Mouse (Mus musculus) liver, embryonic 16.5 days (tissue): ENCODE data around the gene Surf1. TPM values are rescaled to one million over a fixed set of nuclear protein-coding genes. Genes with fewer than 3 reads are reported as not detected.
A peak's percentile ranks its signal among the peaks of the same experiment; 100 is the strongest.

Experiments
- ATAC-seq: fragments of 200-750 bp; cut with Nextera tagmentation; 2 replicates; pipeline ENCODE4 v1.8.0; 2017; ENCODE audit warnings: low read depth, mild to moderate bottlenecking, moderate number of reproducible peaks, moderate library complexity
- H3K27ac ChIP-seq: fragments of 300-500 bp; sonication (generic); 2 replicates; pipeline ENCODE4 v1.5.1; 2014; ENCODE audit warnings: mild to moderate bottlenecking, low read length
- H3K27me3 ChIP-seq: fragments of 300-500 bp; sonication (generic); 2 replicates; pipeline ENCODE4 v1.6.1; 2014; ENCODE audit warnings: low read depth, low read length, mixed read lengths; ENCODE audit not compliant: control insufficient read depth, insufficient read depth
- H3K36me3 ChIP-seq: fragments of 300-500 bp; sonication (generic); 2 replicates; pipeline ENCODE4 v1.6.1; 2014; ENCODE audit warnings: mild to moderate bottlenecking; ENCODE audit not compliant: control insufficient read depth, insufficient read depth
- H3K4me1 ChIP-seq: fragments of 300-500 bp; sonication (generic); 2 replicates; pipeline ENCODE4 v1.6.1; 2014; ENCODE audit warnings: low read depth, low read length, mixed read lengths; ENCODE audit not compliant: control insufficient read depth
- H3K4me2 ChIP-seq: fragments of 300-500 bp; sonication (generic); 2 replicates; pipeline ENCODE4 v1.6.1; 2014; ENCODE audit warnings: low read depth, low read length, mixed read lengths
- H3K4me3 ChIP-seq: fragments of 300-500 bp; sonication (generic); 2 replicates; pipeline ENCODE4 v1.5.1; 2014; ENCODE audit warnings: low read depth, mild to moderate bottlenecking, low read length
- H3K9ac ChIP-seq: fragments of 300-500 bp; sonication (generic); 2 replicates; pipeline ENCODE4 v1.6.1; 2014; ENCODE audit warnings: low read depth, low read length
- H3K9me3 ChIP-seq: fragments of 300-500 bp; sonication (generic); replicated peaks from 2 replicates; pipeline ENCODE4 v1.6.1; 2016; ENCODE audit warnings: low read length; ENCODE audit not compliant: control insufficient read depth
- WGBS: fragments of 180-500 bp; shearing (Covaris S2); extraction: QIAGEN DNeasy Blood & Tissue Kit; methylation state at CpG from one replicate; pipeline ENCODE4 v1.1.7; 2014; ENCODE audit not compliant: insufficient replicate concordance; 5-methylcytosine and 5-hydroxymethylcytosine counted together
- polyA plus RNA-seq: library from polyadenylated mRNA; unstranded; fragments of >200 nt; fragmentation: Nextera tagmentation; extraction: Ambion mirVana; gene quantifications from 2 replicates; pipeline ENCODE4 v1.2.1, GENCODE M21; 2015

Surf1 gene
- polyA plus RNA-seq, 1 experiment from 2014 or later: 31.5 TPM

DNA sequence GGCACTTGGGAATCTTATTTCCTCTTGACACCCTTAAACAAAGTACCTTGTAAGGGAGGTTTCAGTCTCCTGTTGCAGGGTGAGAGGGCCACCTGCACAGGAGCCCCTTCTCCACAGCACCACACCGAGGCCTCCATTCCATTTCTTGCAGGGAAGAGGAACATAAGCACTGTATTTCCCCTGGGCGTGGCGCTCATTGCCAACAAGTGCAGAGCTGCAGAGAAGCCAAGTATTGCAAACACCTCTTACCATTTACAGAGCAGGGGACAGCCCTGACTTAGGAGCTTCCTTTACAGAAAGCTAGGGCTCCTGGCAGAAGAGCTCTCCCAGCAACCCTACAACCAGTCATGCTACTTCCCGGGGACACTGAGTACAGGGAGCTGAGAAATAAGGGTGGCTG lies 35.9 kb upstream of the Surf1 start:
- ATAC-seq: no peak
- H3K4me1 ChIP-seq: no peaks in the 10 kb centered on the region
- H3K4me3 ChIP-seq: no peak overlapping the region
- H3K9me3 ChIP-seq: no peaks in the 10 kb centered on the region
- H3K27me3 ChIP-seq: no peaks in the 10 kb centered on the region
- H3K27ac ChIP-seq: no peak overlapping the region
- H3K36me3 ChIP-seq: peaks cover 18% of the 10 kb centered on the region
- WGBS: 78% methylated on average over 4 of the region's 4 CpGs
- H3K9ac ChIP-seq: no peak overlapping the region
- no peak overlapping the region for H3K4me2 ChIP-seq

DNA sequence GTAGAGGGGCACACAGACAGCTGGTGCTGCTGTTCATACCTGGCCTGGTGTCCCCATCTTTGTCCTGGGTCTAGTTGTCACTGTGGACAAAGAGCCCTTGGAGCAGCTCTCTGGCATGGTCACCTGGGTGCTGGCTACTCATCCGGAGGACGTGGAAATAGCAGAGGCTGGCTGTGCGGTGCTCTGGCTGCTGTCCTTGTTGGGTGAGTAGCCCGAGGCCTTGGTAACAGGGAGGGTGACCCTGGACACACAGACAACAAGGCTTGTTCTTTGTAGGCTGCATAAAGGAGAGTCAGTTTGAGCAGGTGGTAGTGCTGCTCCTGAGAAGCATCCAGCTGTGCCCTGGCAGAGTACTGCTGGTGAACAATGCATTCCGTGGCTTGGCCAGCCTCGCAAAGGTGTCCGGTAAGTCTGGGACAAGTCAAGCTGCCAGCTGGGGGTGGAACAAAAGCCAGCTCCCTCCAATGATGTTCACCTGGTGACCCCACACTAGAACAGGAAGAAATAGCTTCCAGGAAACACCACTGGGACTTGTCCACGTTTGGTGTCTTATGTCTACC lies 35.1 kb upstream of the Surf1 start:
- peaks cover 16% of the 10 kb centered on the region for H3K36me3 ChIP-seq
- H3K27me3 ChIP-seq: no peaks in the 10 kb centered on the region
- H3K4me1 ChIP-seq: no peaks in the 10 kb centered on the region
- H3K4me2 ChIP-seq: no peak overlapping the region
- WGBS: 79% methylated on average over 8 of the region's 8 CpGs
- no peaks in the 10 kb centered on the region for H3K9me3 ChIP-seq
- H3K9ac ChIP-seq: no peak overlapping the region
- no peak overlapping the region for H3K27ac ChIP-seq
- no peak overlapping the region for H3K4me3 ChIP-seq
- no peak for ATAC-seq

DNA sequence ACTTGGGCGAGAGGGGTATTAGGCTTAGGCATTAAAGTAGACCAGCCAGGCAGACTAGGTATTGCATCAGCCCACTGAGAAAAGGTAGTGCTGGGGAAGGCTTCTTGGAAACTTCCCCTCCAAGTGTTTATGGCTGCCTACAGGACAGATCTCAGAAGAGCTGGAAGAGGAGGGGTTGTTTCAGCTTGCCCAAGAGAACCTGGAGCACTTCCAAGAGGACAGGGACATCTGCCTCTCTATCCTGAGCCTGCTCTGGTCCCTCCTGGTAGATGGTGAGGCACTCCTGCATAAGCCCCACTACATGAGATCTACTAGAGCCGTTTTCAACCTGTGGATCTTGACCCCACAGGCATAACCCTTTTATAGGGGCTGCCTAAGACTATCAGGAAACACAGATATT lies 34.1 kb upstream of the Surf1 start:
- Histone ChIP-seq H3K27me3 (no peaks in the 10 kb centered on the region), H3K27ac (no peak overlapping the region), H3K4me2 (no peak overlapping the region), H3K9me3 (no peaks in the 10 kb centered on the region), H3K4me1 (no peaks in the 10 kb centered on the region), H3K36me3 (peaks cover 15% of the 10 kb centered on the region), H3K9ac (no peak overlapping the region), H3K4me3 (no peak overlapping the region)
- 58% methylated on average over 2 of the region's 2 CpGs for WGBS
- no peak for ATAC-seq

DNA sequence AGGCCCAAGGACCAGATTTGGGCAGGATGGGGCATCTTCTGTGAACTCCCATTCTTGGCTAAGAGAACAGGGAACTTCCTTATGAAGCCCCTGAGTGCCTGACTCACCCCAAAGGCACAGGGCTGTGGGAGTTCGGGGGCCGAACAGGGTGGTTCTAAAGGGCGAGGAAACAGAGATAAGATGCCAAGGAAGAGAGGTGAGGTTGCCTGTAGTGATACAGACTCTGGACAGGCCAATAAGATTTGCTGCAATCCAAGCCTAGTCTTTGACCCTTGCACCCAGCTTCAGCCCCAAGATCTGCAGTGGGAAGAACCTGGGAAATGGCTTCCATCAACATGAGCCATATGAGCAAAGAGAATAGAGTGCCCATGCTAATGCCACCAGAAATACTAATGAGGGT lies 26.9 kb upstream of the Surf1 start:
- no peaks in the 10 kb centered on the region for H3K36me3 ChIP-seq
- ATAC-seq: no peak
- H3K27ac ChIP-seq: no peak overlapping the region
- 45% methylated on average over 3 of the region's 3 CpGs for WGBS
- no peak overlapping the region for H3K4me2 ChIP-seq
- H3K9ac ChIP-seq: no peak overlapping the region
- H3K4me3 ChIP-seq: no peak overlapping the region
- no peaks in the 10 kb centered on the region for H3K4me1 ChIP-seq
- no peaks in the 10 kb centered on the region for H3K27me3 ChIP-seq
- no peaks in the 10 kb centered on the region for H3K9me3 ChIP-seq

DNA sequence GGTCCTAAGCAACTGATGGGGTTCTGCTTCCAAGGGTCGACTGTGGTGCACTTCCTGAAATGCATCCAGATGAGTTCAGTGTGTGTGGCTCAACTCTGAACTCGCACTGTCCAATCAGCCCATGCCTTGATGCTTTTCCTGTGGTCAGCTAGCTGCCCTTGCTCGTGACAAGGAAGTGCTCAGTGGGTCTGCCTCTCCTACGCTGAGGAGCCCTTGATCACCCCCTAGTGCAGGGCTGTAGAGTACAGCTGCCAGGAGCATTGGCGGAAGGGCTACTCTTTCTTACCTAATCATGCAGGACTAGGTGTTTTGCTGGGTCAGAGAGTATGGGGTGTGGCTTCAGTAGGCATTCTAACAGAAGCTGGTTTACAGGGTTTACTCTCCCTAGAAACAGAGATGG lies 25.2 kb upstream of the Surf1 start:
- no peaks in the 10 kb centered on the region for H3K27me3 ChIP-seq
- H3K4me3 ChIP-seq: no peak overlapping the region
- H3K27ac ChIP-seq: no peak overlapping the region
- H3K9me3 ChIP-seq: no peaks in the 10 kb centered on the region
- ATAC-seq: peak; percentile 60
- H3K9ac ChIP-seq: no peak overlapping the region
- no peaks in the 10 kb centered on the region for H3K36me3 ChIP-seq
- H3K4me1 ChIP-seq: no peaks in the 10 kb centered on the region
- H3K4me2 ChIP-seq: no peak overlapping the region
- WGBS: 28% methylated on average over 5 of the region's 5 CpGs

DNA sequence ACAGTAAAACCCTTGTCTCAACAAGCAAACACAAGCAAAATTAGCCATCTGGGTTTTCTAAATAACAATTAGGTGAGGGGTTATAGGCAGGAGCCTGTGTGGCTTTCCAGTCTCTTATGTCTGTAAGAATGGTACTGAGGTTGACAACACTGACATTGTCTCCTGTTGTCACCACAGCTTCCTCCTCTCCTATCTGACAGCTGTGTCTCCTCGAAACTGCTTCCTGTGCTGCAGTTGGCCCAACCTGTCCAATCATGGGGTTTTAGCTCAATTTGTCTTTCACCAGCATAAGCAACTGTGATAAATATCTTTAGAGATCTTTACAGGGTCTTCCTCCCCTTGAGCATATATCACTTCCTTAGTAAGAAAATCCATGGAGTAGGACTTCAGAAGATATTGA lies 20.1 kb upstream of the Surf1 start:
- Histone ChIP-seq H3K4me1 (peaks cover 21% of the 10 kb centered on the region), H3K9ac (no peak overlapping the region), H3K4me3 (no peak overlapping the region), H3K36me3 (no peaks in the 10 kb centered on the region), H3K9me3 (no peaks in the 10 kb centered on the region), H3K4me2 (no peak overlapping the region), H3K27ac (no peak overlapping the region), H3K27me3 (no peaks in the 10 kb centered on the region)
- WGBS: 21% methylated on average over 1 of the region's 1 CpGs
- no peak for ATAC-seq

DNA sequence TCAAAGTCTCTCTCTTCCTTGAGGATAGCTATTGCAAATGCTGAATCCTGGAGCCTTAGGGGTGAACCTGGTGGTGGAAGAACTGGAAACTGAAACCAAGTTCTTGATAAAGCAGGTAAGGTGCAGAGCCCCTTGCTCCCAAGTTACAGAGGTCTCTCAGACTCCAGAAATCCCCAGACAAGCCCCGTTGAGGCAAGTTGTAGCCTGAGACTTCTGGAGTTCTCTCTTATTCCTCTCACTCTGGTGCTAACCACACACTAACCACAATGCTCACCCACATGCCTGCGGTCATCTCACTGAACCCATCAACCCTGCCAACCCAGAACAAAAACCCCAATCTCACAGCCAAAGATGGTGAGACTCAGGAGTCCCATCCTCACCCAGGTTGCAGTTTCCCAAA lies 19.0 kb upstream of the Surf1 start:
- Histone ChIP-seq H3K9me3 (no peaks in the 10 kb centered on the region), H3K9ac (no peak overlapping the region), H3K27me3 (no peaks in the 10 kb centered on the region), H3K4me2 (no peak overlapping the region), H3K4me3 (no peak overlapping the region), H3K4me1 (peaks cover 31% of the 10 kb centered on the region), H3K36me3 (no peaks in the 10 kb centered on the region), H3K27ac (no peak overlapping the region)
- ATAC-seq: no peak
- WGBS: 18% methylated on average over 2 of the region's 2 CpGs

DNA sequence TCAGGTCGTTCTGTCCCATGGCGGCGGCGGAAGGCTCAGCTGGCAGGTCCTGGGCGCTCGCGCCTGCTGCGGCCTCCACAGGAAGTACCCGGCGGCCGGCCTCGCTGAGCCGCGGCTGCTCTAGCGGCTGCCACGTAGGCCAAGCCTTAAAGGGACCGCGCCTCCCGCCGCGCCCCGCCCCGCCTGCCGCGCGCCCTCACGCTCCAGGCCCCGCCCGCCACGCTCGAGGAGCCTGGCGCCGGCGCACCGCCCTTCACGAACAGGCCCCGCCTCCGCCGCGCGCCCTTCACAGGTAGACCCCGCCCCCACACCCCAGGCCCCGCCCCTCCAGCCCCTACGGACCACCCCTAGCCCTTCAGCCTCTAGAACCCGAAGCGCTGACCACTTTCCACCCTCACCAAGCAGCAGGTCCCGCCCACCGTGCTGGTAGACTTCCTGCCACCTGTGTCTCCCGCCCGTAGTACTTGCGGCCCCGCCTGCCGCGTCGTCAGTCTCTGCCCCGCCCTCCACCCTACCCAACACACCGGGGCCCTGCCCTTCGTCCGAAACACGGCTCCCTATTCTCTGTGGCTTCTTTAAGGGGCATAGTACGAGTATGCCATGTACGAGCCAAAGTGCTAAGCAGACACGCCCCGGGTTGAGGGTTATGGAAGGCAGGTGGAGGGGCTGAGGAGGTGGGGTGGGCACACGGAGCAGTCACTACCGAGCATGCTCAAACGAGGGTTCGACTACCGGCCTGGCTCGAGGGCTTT lies 17.1 kb upstream of the Surf1 start, which contains the start of the genes Surf4 and Stkld1:
Surf4 (minus strand) TSS at position 625 of the 752 bp plus-strand sequence.
Stkld1 (plus strand) TSS at position 744 of the 752 bp plus-strand sequence.
- WGBS: under 1% methylated on average over 60 of the region's 70 CpGs
- Histone ChIP-seq H3K36me3 (no peaks in the 10 kb centered on the region), H3K27me3 (no peaks in the 10 kb centered on the region), H3K4me2 (peak within 1 kb of the TSS; percentile 91), H3K9ac (peak within 1 kb of the TSS; percentile 99), H3K4me1 (peaks cover 34% of the 10 kb centered on the region), H3K4me3 (peak within 1 kb of the TSS; percentile 92), H3K9me3 (no peaks in the 10 kb centered on the region), H3K27ac (peak within 1 kb of the TSS; percentile 90)
- peak; percentile 93 for ATAC-seq
